Mouse (Mus musculus) testis, postnatal 14 days (tissue): ENCODE measurements around the gene Plekhg1.

Experiments used
- DNase-seq: peaks from one replicate; pipeline ENCODE4 v3.0.0; 2021; ENCODE audit warnings: low spot score

Gene Plekhg1

GRCm38 (mm10) chr10:3740148-3740503 lies at the start of gene Plekhg1:
Gene Plekhg1, plus strand, starts transcription at chr10:3740364.
- peak; percentile 84 for DNase-seq

- DNase-seq, result no peak
Measured at GRCm38 (mm10) chr10:3692791-3693190, 47.4 kb upstream of the Plekhg1 start.

GRCm38 (mm10) chr10:3693699-3694280 lies 46.4 kb upstream of the Plekhg1 start:
- no peak for DNase-seq

GRCm38 (mm10) chr10:3695332-3695905 lies 44.7 kb upstream of the Plekhg1 start:
- DNase-seq, result no peak

GRCm38 (mm10) chr10:3696727-3697348 lies 43.3 kb upstream of the Plekhg1 start:
- peak; percentile 41 for DNase-seq

GRCm38 (mm10) chr10:3697500-3697899 lies 42.7 kb upstream of the Plekhg1 start:
- no peak for DNase-seq

GRCm38 (mm10) chr10:3700225-3701073 lies 39.7 kb upstream of the Plekhg1 start:
- no peak for DNase-seq

GRCm38 (mm10) chr10:3701832-3702231 lies 38.3 kb upstream of the Plekhg1 start:
- no peak for DNase-seq

- DNase-seq, result no peak
Measured at GRCm38 (mm10) chr10:3702585-3702984, 37.6 kb upstream of the Plekhg1 start.

- DNase-seq, result no peak
Measured at GRCm38 (mm10) chr10:3706231-3706630, 33.9 kb upstream of the Plekhg1 start.

- no peak for DNase-seq
Measured at GRCm38 (mm10) chr10:3710081-3710480, 30.1 kb upstream of the Plekhg1 start.

GRCm38 (mm10) chr10:3715302-3715943 lies 24.7 kb upstream of the Plekhg1 start:
- DNase-seq, result peak; percentile 25

- DNase-seq, result peak; percentile 14
Measured at GRCm38 (mm10) chr10:3718021-3718865, 21.9 kb upstream of the Plekhg1 start.

GRCm38 (mm10) chr10:3720296-3720695 lies 19.9 kb upstream of the Plekhg1 start:
- DNase-seq, result no peak

GRCm38 (mm10) chr10:3722339-3722738 lies 17.8 kb upstream of the Plekhg1 start:
- DNase-seq, result no peak

- no peak for DNase-seq
Measured at GRCm38 (mm10) chr10:3724665-3725064, 15.5 kb upstream of the Plekhg1 start.

GRCm38 (mm10) chr10:3729666-3730065 lies 10.5 kb upstream of the Plekhg1 start:
- no peak for DNase-seq

GRCm38 (mm10) chr10:3730314-3730713 lies 9.8 kb upstream of the Plekhg1 start:
- no peak for DNase-seq

- no peak for DNase-seq
Measured at GRCm38 (mm10) chr10:3737034-3737433, 3.1 kb upstream of the Plekhg1 start.

- DNase-seq, result peak; percentile 26
Measured at GRCm38 (mm10) chr10:3740504-3741388, 582 bp downstream of the Plekhg1 start.
